ENCODE assay signal across 15 mouse cellular contexts in genomic region chr4:87062771-87063253, GRCm38 (mm10).
DNase-seq lines count a peak whose midpoint lies in the region; ATAC-seq and TF ChIP-seq lines count a peak whose summit lies in the region.
"Had no signal": no experiment of that assay in that cellular context is flagged by ENCODE, and none has a peak within 500 bp of the region (broad histone marks: within the 10 kb centered on the region; RNA-seq: fewer than 3 reads in every experiment).

No protein-coding gene starts in this region.

- no peaks in the 10 kb centered on the region for H3K9me3 ChIP-seq in hindbrain, postnatal 0 days (ENCODE audit: low read length)
- H3K9me3 ChIP-seq in hindbrain, embryonic 16.5 days (ENCODE audit: control insufficient read depth, low read length): no peaks in the 10 kb centered on the region
- H3K9me3 ChIP-seq in forebrain, embryonic 16.5 days (ENCODE audit: control insufficient read depth, low read length): no peaks in the 10 kb centered on the region
- H3K9me3 ChIP-seq in liver, postnatal 0 days (ENCODE audit: low read length): no peaks in the 10 kb centered on the region
- H3K9me3 ChIP-seq: hindbrain, embryonic 12.5 days; liver, embryonic 13.5 days; midbrain, embryonic 10.5 days had no signal

- ATAC-seq in hindbrain, postnatal 0 days: no peak
- ATAC-seq in hindbrain, embryonic 16.5 days: no peak
- ATAC-seq in forebrain, embryonic 16.5 days: peak; percentile 81
- ATAC-seq in liver, postnatal 0 days: no peak

- H3K36me3 ChIP-seq in hindbrain, postnatal 0 days (ENCODE audit: insufficient read depth, low read length): no peaks in the 10 kb centered on the region
- H3K36me3 ChIP-seq in hindbrain, embryonic 16.5 days (ENCODE audit: control insufficient read depth, insufficient read depth, low read length): no peaks in the 10 kb centered on the region
- no peaks in the 10 kb centered on the region for H3K36me3 ChIP-seq in forebrain, embryonic 16.5 days (ENCODE audit: control insufficient read depth, insufficient read depth)
- H3K36me3 ChIP-seq in liver, postnatal 0 days (replicated peaks; ENCODE audit: insufficient read depth, low read length): no peaks in the 10 kb centered on the region
- H3K36me3 ChIP-seq: G1E; hindbrain, embryonic 12.5 days; liver, embryonic 13.5 days; midbrain, embryonic 10.5 days had no signal

- peak overlapping the region; percentile 22 for H3K27ac ChIP-seq in hindbrain, postnatal 0 days
- H3K27ac ChIP-seq in hindbrain, embryonic 16.5 days (ENCODE audit: low read depth, low read length): no peak overlapping the region; the same call in 1 of the 2 replicates
- H3K27ac ChIP-seq in forebrain, embryonic 16.5 days (ENCODE audit: low read length): peak overlapping the region; percentile 56
- H3K27ac ChIP-seq in liver, postnatal 0 days (ENCODE audit: low read depth): no peak overlapping the region
- H3K27ac ChIP-seq: hindbrain, embryonic 12.5 days; liver, embryonic 13.5 days; midbrain, embryonic 10.5 days had no signal

- H3K27me3 ChIP-seq in hindbrain, postnatal 0 days (ENCODE audit: insufficient read depth, low read length): no peaks in the 10 kb centered on the region
- no peaks in the 10 kb centered on the region for H3K27me3 ChIP-seq in hindbrain, embryonic 16.5 days (replicated peaks; ENCODE audit: control insufficient read depth, insufficient read depth, low read length)
- no peaks in the 10 kb centered on the region for H3K27me3 ChIP-seq in forebrain, embryonic 16.5 days (replicated peaks; ENCODE audit: control insufficient read depth, insufficient read depth, low read length)
- no peaks in the 10 kb centered on the region for H3K27me3 ChIP-seq in liver, postnatal 0 days (ENCODE audit: insufficient read depth, low read length)
- H3K27me3 ChIP-seq: hindbrain, embryonic 12.5 days; liver, embryonic 13.5 days had no signal

- peak; percentile 40 to 49 for DNase-seq in cerebellum, postnatal 25 days
- no peak for DNase-seq in cerebellum, adult 18-20 months
- DNase-seq in hindbrain, postnatal 0 days (ENCODE audit: low spot score): no peak
- peak; percentile 45 to 93 for DNase-seq in left cerebral cortex, postnatal 25 days (ENCODE audit: low spot score in 2 of 2)
- no peak for DNase-seq in liver, postnatal 0 days
- no peak for DNase-seq in thymus, postnatal 14 days
- DNase-seq: adrenal gland, postnatal 14 days; kidney, adult 9 months; liver, embryonic 13.5 days; lung, postnatal 14 days had no signal

- H3K4me2 ChIP-seq in hindbrain, postnatal 0 days (ENCODE audit: low read depth, low read length): no peak overlapping the region
- H3K4me2 ChIP-seq in hindbrain, embryonic 16.5 days (ENCODE audit: low read length): no peak overlapping the region
- no peak overlapping the region for H3K4me2 ChIP-seq in forebrain, embryonic 16.5 days (ENCODE audit: low read length)
- no peak overlapping the region for H3K4me2 ChIP-seq in liver, postnatal 0 days (ENCODE audit: low read depth, low read length)
- H3K4me2 ChIP-seq: hindbrain, embryonic 12.5 days; liver, embryonic 13.5 days had no signal

- H3K9ac ChIP-seq in hindbrain, postnatal 0 days (replicated peaks; ENCODE audit: low read length): no peak overlapping the region
- no peak overlapping the region for H3K9ac ChIP-seq in hindbrain, embryonic 16.5 days (ENCODE audit: low read depth, low read length)
- H3K9ac ChIP-seq in forebrain, embryonic 16.5 days (replicated peaks; ENCODE audit: low read depth, low read length): no peak overlapping the region
- no peak overlapping the region for H3K9ac ChIP-seq in liver, postnatal 0 days (replicated peaks)
- H3K9ac ChIP-seq: hindbrain, embryonic 12.5 days; liver, embryonic 13.5 days had no signal

- TF ChIP-seq EP300 in liver, postnatal 0 days (IDR thresholded peaks at IDR 0.05; ENCODE audit: low read depth): no peak

- no peak for TF ChIP-seq CTCF in hindbrain, postnatal 0 days (IDR thresholded peaks at IDR 0.05; ENCODE audit: low read depth)
- TF ChIP-seq CTCF in liver, postnatal 0 days (IDR thresholded peaks at IDR 0.05; ENCODE audit: low read depth): no peak

- WGBS in hindbrain, postnatal 0 days: 50% methylated on average over 6 of the region's 6 CpGs
- WGBS in hindbrain, embryonic 16.5 days: 72% methylated on average over 6 of the region's 6 CpGs
- WGBS in forebrain, embryonic 16.5 days: 49% methylated on average over 6 of the region's 6 CpGs
- WGBS in liver, postnatal 0 days (ENCODE audit: insufficient replicate concordance): 55% methylated on average over 6 of the region's 6 CpGs

- H3K4me3 ChIP-seq in hindbrain, postnatal 0 days (ENCODE audit: low read length): no peak overlapping the region
- H3K4me3 ChIP-seq in hindbrain, embryonic 16.5 days (ENCODE audit: low read length): no peak overlapping the region
- H3K4me3 ChIP-seq in forebrain, embryonic 16.5 days (replicated peaks; ENCODE audit: low read length): no peak overlapping the region
- no peak overlapping the region for H3K4me3 ChIP-seq in liver, postnatal 0 days (ENCODE audit: low read depth, low read length)
- H3K4me3 ChIP-seq: hindbrain, embryonic 12.5 days; liver, embryonic 13.5 days; midbrain, embryonic 10.5 days had no signal

- peaks cover 4% of the 10 kb centered on the region for H3K4me1 ChIP-seq in hindbrain, postnatal 0 days (ENCODE audit: insufficient read depth, low read length)
- peaks cover 12% of the 10 kb centered on the region for H3K4me1 ChIP-seq in hindbrain, embryonic 16.5 days (ENCODE audit: control insufficient read depth, insufficient read depth, low read depth, low read length)
- H3K4me1 ChIP-seq in forebrain, embryonic 16.5 days (replicated peaks; ENCODE audit: control insufficient read depth, insufficient read depth, low read length): peaks cover 24% of the 10 kb centered on the region
- H3K4me1 ChIP-seq in liver, postnatal 0 days (ENCODE audit: insufficient read depth): no peaks in the 10 kb centered on the region
- H3K4me1 ChIP-seq: liver, embryonic 13.5 days had no signal

- intact Hi-C loops in left cerebral cortex, postnatal 25 days (cut with DNase I): loop anchor here (1.0 to 5.0 kb wide), 5 partner anchors 22 to 210 kb away; no protein-coding TSS in a partner anchor

Comparison
In these comparisons a context has a peak if more than half of its experiments do, and no peak if none do; other contexts are left out.
1. DNase-seq: peak in cerebellum, postnatal 25 days (2 of 2) and left cerebral cortex, postnatal 25 days (2 of 2); none in cerebellum, adult 18-20 months (0 of 2), hindbrain, postnatal 0 days (single experiment), liver, postnatal 0 days (single experiment) and thymus, postnatal 14 days (single experiment).
2. H3K27ac ChIP-seq: peak in hindbrain, postnatal 0 days (single experiment) and forebrain, embryonic 16.5 days (single experiment); none in hindbrain, embryonic 16.5 days (single experiment) and liver, postnatal 0 days (single experiment).